Mouse (Mus musculus) heart, embryonic 11.5 days (tissue): ENCODE data around the gene Pdhx. TPM values are rescaled to one million over a fixed set of nuclear protein-coding genes. Genes with fewer than 3 reads are reported as not detected.

Experiments
- ATAC-seq: fragments of 200-750 bp; cut with Nextera tagmentation; replicated peaks from 2 replicates; pipeline ENCODE4 v1.8.0; 2017; ENCODE audit warnings: moderate library complexity; ENCODE audit not compliant: insufficient number of reproducible peaks, low FRiP score, low TSS enrichment
- H3K27ac ChIP-seq: fragments of 300-500 bp; sonication (generic); 2 replicates; pipeline ENCODE4 v1.5.1; 2014; ENCODE audit warnings: mild to moderate bottlenecking, low read depth, low read length
- H3K27me3 ChIP-seq: fragments of 300-500 bp; sonication (generic); 2 replicates; pipeline ENCODE4 v1.6.1; 2014; ENCODE audit warnings: mild to moderate bottlenecking, low read length, mixed read lengths; ENCODE audit not compliant: control insufficient read depth, insufficient read depth
- H3K36me3 ChIP-seq: fragments of 300-500 bp; sonication (generic); 2 replicates; pipeline ENCODE4 v1.6.1; 2014; ENCODE audit warnings: mild to moderate bottlenecking, low read length, moderate library complexity, mixed read lengths; ENCODE audit not compliant: control insufficient read depth, insufficient read depth
- H3K4me1 ChIP-seq: fragments of 300-500 bp; sonication (generic); 2 replicates; pipeline ENCODE4 v1.6.1; 2014; ENCODE audit warnings: low read length; ENCODE audit not compliant: control insufficient read depth, insufficient read depth
- H3K4me2 ChIP-seq: fragments of 300-500 bp; sonication (generic); 2 replicates; pipeline ENCODE4 v1.6.1; 2014; ENCODE audit warnings: mild to moderate bottlenecking, moderate library complexity
- H3K4me3 ChIP-seq: fragments of 300-500 bp; sonication (generic); 2 replicates; pipeline ENCODE4 v1.5.1; 2014; ENCODE audit warnings: low read depth, low read length
- H3K9ac ChIP-seq: fragments of 300-500 bp; sonication (generic); 2 replicates; pipeline ENCODE4 v1.6.1; 2014; ENCODE audit warnings: mild to moderate bottlenecking, low read depth, low read length, moderate library complexity
- H3K9me3 ChIP-seq: fragments of 300-500 bp; sonication (generic); replicated peaks from 2 replicates; pipeline ENCODE4 v1.6.1; 2016; ENCODE audit warnings: low read length; ENCODE audit not compliant: control insufficient read depth
- WGBS: fragments of 180-500 bp; shearing (Covaris S2); extraction: QIAGEN DNeasy Blood & Tissue Kit; methylation state at CpG from one replicate; pipeline ENCODE4 v1.1.7; 2014; ENCODE audit not compliant: insufficient replicate concordance; 5-methylcytosine and 5-hydroxymethylcytosine counted together
- polyA plus RNA-seq: library from polyadenylated mRNA; unstranded; fragments of >200 nt; fragmentation: Nextera tagmentation; extraction: Ambion mirVana; gene quantifications from 2 replicates; pipeline ENCODE4 v1.2.1, GENCODE M21; 2014

Pdhx gene
- polyA plus RNA-seq, 1 experiment from 2014 or later = 51.0 TPM

GRCm38 (mm10) chr2:103068602-103069001 lies 4.7 kb downstream of the Pdhx start:
- 74% methylated on average over 1 of the region's 1 CpGs for WGBS
- ATAC-seq = no peak

GRCm38 (mm10) chr2:103067552-103068207 lies 5.6 kb downstream of the Pdhx start:
- H3K36me3 ChIP-seq = no peaks in the 10 kb centered on the region
- peaks cover 11% of the 10 kb centered on the region; the same call in 1 of the 2 replicates for H3K4me1 ChIP-seq
- H3K9me3 ChIP-seq = no peaks in the 10 kb centered on the region

More at GRCm38 (mm10) chr2:103068602-103069001, 4.7 kb downstream of the Pdhx start:
- Histone ChIP-seq H3K4me3 (no peak overlapping the region), H3K36me3 (no peaks in the 10 kb centered on the region), H3K27ac (no peak overlapping the region), H3K4me2 (no peak overlapping the region), H3K4me1 (peaks cover 8% of the 10 kb centered on the region; the same call in 1 of the 2 replicates), H3K9me3 (no peaks in the 10 kb centered on the region), H3K27me3 (no peaks in the 10 kb centered on the region), H3K9ac (no peak overlapping the region)

GRCm38 (mm10) chr2:103066683-103067551 lies 6.4 kb downstream of the Pdhx start:
- no peak overlapping the region for H3K4me2 ChIP-seq
- no peak overlapping the region for H3K9ac ChIP-seq
- 83% methylated on average over 8 of the region's 8 CpGs for WGBS
- H3K4me1 ChIP-seq = peaks cover 6% of the 10 kb centered on the region; the same call in 1 of the 2 replicates
- H3K9me3 ChIP-seq = no peaks in the 10 kb centered on the region
- no peak overlapping the region for H3K27ac ChIP-seq
- H3K4me3 ChIP-seq = no peak overlapping the region
- no peaks in the 10 kb centered on the region for H3K36me3 ChIP-seq
- H3K27me3 ChIP-seq = no peaks in the 10 kb centered on the region
- ATAC-seq = no peak

More at GRCm38 (mm10) chr2:103067552-103068207, 5.6 kb downstream of the Pdhx start:
- Histone ChIP-seq H3K4me2 (no peak overlapping the region), H3K4me3 (no peak overlapping the region), H3K27ac (no peak overlapping the region), H3K27me3 (no peaks in the 10 kb centered on the region), H3K9ac (no peak overlapping the region)
- ATAC-seq = no peak
- WGBS = 85% methylated on average over 2 of the region's 2 CpGs

GRCm38 (mm10) chr2:103062865-103063264 lies 10.4 kb downstream of the Pdhx start:
- H3K4me3 ChIP-seq = no peak overlapping the region
- no peak overlapping the region for H3K27ac ChIP-seq
- no peaks in the 10 kb centered on the region for H3K27me3 ChIP-seq
- no peaks in the 10 kb centered on the region for H3K36me3 ChIP-seq
- WGBS = 42% methylated on average over 3 of the region's 3 CpGs
- H3K4me2 ChIP-seq = no peak overlapping the region
- no peak overlapping the region for H3K9ac ChIP-seq
- no peaks in the 10 kb centered on the region for H3K9me3 ChIP-seq
- peaks cover 3% of the 10 kb centered on the region; the same call in 1 of the 2 replicates for H3K4me1 ChIP-seq
- no peak for ATAC-seq

GRCm38 (mm10) chr2:103058266-103058665 lies 15.0 kb downstream of the Pdhx start:
- ATAC-seq = no peak
- no peaks in the 10 kb centered on the region for H3K9me3 ChIP-seq
- no peak overlapping the region for H3K4me3 ChIP-seq
- peaks cover 3% of the 10 kb centered on the region; the same call in 1 of the 2 replicates for H3K36me3 ChIP-seq
- no peaks in the 10 kb centered on the region for H3K27me3 ChIP-seq
- no peak overlapping the region for H3K27ac ChIP-seq
- WGBS = 94% methylated on average over 3 of the region's 3 CpGs
- no peak overlapping the region for H3K4me2 ChIP-seq
- no peak overlapping the region for H3K9ac ChIP-seq
- peaks cover 3% of the 10 kb centered on the region; the same call in 1 of the 2 replicates for H3K4me1 ChIP-seq

GRCm38 (mm10) chr2:103055820-103056219 lies 17.5 kb downstream of the Pdhx start:
- no peak overlapping the region for H3K27ac ChIP-seq
- no peak overlapping the region for H3K4me3 ChIP-seq
- H3K9me3 ChIP-seq = no peaks in the 10 kb centered on the region
- no peak overlapping the region for H3K4me2 ChIP-seq
- WGBS = 83% methylated on average over 6 of the region's 6 CpGs
- no peaks in the 10 kb centered on the region for H3K27me3 ChIP-seq
- ATAC-seq = no peak
- H3K9ac ChIP-seq = no peak overlapping the region
- H3K4me1 ChIP-seq = no peaks in the 10 kb centered on the region
- H3K36me3 ChIP-seq = peaks cover 3% of the 10 kb centered on the region; the same call in 1 of the 2 replicates

GRCm38 (mm10) chr2:103051937-103052893 lies 21.1 kb downstream of the Pdhx start:
- no peak for ATAC-seq
- Histone ChIP-seq H3K9me3 (no peaks in the 10 kb centered on the region), H3K27ac (no peak overlapping the region), H3K4me3 (no peak overlapping the region), H3K4me2 (no peak overlapping the region), H3K4me1 (no peaks in the 10 kb centered on the region), H3K27me3 (no peaks in the 10 kb centered on the region), H3K9ac (no peak overlapping the region), H3K36me3 (peaks cover 3% of the 10 kb centered on the region; the same call in 1 of the 2 replicates)
- WGBS = 79% methylated on average over 19 of the region's 19 CpGs

GRCm38 (mm10) chr2:103045286-103045685 lies 28.0 kb downstream of the Pdhx start:
- Histone ChIP-seq H3K9me3 (no peaks in the 10 kb centered on the region), H3K4me3 (no peak overlapping the region), H3K4me1 (no peaks in the 10 kb centered on the region), H3K27me3 (no peaks in the 10 kb centered on the region), H3K4me2 (no peak overlapping the region), H3K27ac (no peak overlapping the region), H3K9ac (no peak overlapping the region), H3K36me3 (no peaks in the 10 kb centered on the region)
- WGBS = 92% methylated on average over 2 of the region's 2 CpGs
- no peak for ATAC-seq
